Comparison of ENCODE assay signal across 10 mouse cellular contexts in genomic region chr11:54921798-54922197, GRCm38 (mm10). TPM values are rescaled to one million over a fixed set of nuclear protein-coding genes. Genes with fewer than 3 reads are reported as not detected.
A peak's percentile ranks its signal among the peaks of the same experiment; 100 is the strongest.
DNase-seq lines count a peak whose midpoint lies in the region; ATAC-seq lines count a peak whose summit lies in the region.
"Had no signal": no experiment of that assay in that cellular context is flagged by ENCODE, and none has a peak within 500 bp of the region (broad histone marks: within the 10 kb centered on the region; RNA-seq: fewer than 3 reads in every experiment).

No protein-coding gene starts in this region.

- H3K9me3 ChIP-seq in lung, embryonic 16.5 days (ENCODE audit: control insufficient read depth, low read length) = no peaks in the 10 kb centered on the region
- no peaks in the 10 kb centered on the region for H3K9me3 ChIP-seq in stomach, embryonic 14.5 days (ENCODE audit: control insufficient read depth, low read depth, low read length)
- no peaks in the 10 kb centered on the region for H3K9me3 ChIP-seq in forebrain, embryonic 11.5 days (ENCODE audit: control insufficient read depth, low read length)

- 0 out of 2 replicates have a peak overlapping the region, but pooled peaks have one; percentile 8 for H3K27ac ChIP-seq in lung, embryonic 16.5 days (ENCODE audit: low read length)
- no peak overlapping the region for H3K27ac ChIP-seq in stomach, embryonic 14.5 days (ENCODE audit: low read length)
- no peak overlapping the region for H3K27ac ChIP-seq in forebrain, embryonic 11.5 days (ENCODE audit: low read depth, low read length)

- no peak overlapping the region for H3K4me2 ChIP-seq in lung, embryonic 16.5 days (ENCODE audit: low read depth, low read length)
- no peak overlapping the region for H3K4me2 ChIP-seq in stomach, embryonic 14.5 days (replicated peaks; ENCODE audit: low read depth, low read length)
- no peak overlapping the region for H3K4me2 ChIP-seq in forebrain, embryonic 11.5 days (ENCODE audit: low read depth, low read length, severe bottlenecking)

- WGBS in lung, embryonic 16.5 days = 43% methylated on average over 7 of the region's 7 CpGs
- WGBS in stomach, embryonic 14.5 days = 39% methylated on average over 7 of the region's 7 CpGs
- WGBS in forebrain, embryonic 11.5 days = 50% methylated on average over 7 of the region's 7 CpGs

- no peaks in the 10 kb centered on the region; the same call in 1 of the 2 replicates for H3K4me1 ChIP-seq in lung, embryonic 16.5 days (replicated peaks; ENCODE audit: control insufficient read depth, insufficient read depth, low read length)
- no peaks in the 10 kb centered on the region for H3K4me1 ChIP-seq in stomach, embryonic 14.5 days (ENCODE audit: control insufficient read depth, insufficient read depth, low read length)
- H3K4me1 ChIP-seq in forebrain, embryonic 11.5 days (replicated peaks; ENCODE audit: control insufficient read depth, insufficient read depth, low read length) = no peaks in the 10 kb centered on the region

- H3K27me3 ChIP-seq in lung, embryonic 16.5 days (ENCODE audit: control insufficient read depth, insufficient read depth, low read depth, low read length) = no peaks in the 10 kb centered on the region
- H3K27me3 ChIP-seq in stomach, embryonic 14.5 days (ENCODE audit: control insufficient read depth, insufficient read depth, low read length) = no peaks in the 10 kb centered on the region
- no peaks in the 10 kb centered on the region for H3K27me3 ChIP-seq in forebrain, embryonic 11.5 days (ENCODE audit: control insufficient read depth, insufficient read depth, low read length)

- H3K36me3 ChIP-seq in lung, embryonic 16.5 days (ENCODE audit: control insufficient read depth, insufficient read depth, low read length) = peaks cover 25% of the 10 kb centered on the region
- peaks cover 50% of the 10 kb centered on the region for H3K36me3 ChIP-seq in stomach, embryonic 14.5 days (ENCODE audit: control insufficient read depth, insufficient read depth, low read length)
- H3K36me3 ChIP-seq in forebrain, embryonic 11.5 days (ENCODE audit: control insufficient read depth, insufficient read depth, low read length) = peaks cover 5% of the 10 kb centered on the region; the same call in 1 of the 2 replicates

- no peak overlapping the region for H3K4me3 ChIP-seq in lung, embryonic 16.5 days (ENCODE audit: low read length)
- H3K4me3 ChIP-seq in stomach, embryonic 14.5 days (ENCODE audit: low read depth, low read length) = no peak overlapping the region
- H3K4me3 ChIP-seq in forebrain, embryonic 11.5 days (ENCODE audit: low read depth, low read length) = no peak overlapping the region

- peak; percentile 79 for ATAC-seq in lung, embryonic 16.5 days (ENCODE audit: low read depth)
- ATAC-seq in stomach, embryonic 14.5 days (ENCODE audit: insufficient number of reproducible peaks, insufficient read depth, low FRiP score, low read depth) = 0 out of 2 replicates have a peak, but pooled peaks have one; percentile 37
- ATAC-seq in forebrain, embryonic 11.5 days (replicated peaks; ENCODE audit: low FRiP score) = no peak

- no peak overlapping the region for H3K9ac ChIP-seq in lung, embryonic 16.5 days (ENCODE audit: low read length)
- H3K9ac ChIP-seq in stomach, embryonic 14.5 days (replicated peaks; ENCODE audit: low read depth, low read length) = no peak overlapping the region
- no peak overlapping the region for H3K9ac ChIP-seq in forebrain, embryonic 11.5 days (ENCODE audit: low read length)

- DNase-seq in lung, postnatal 36 days = no peak
- DNase-seq in fibroblast of lung, adult 2 months (ENCODE audit: low read depth) = peak; percentile 79
- peak; percentile 65 for DNase-seq in heart, postnatal 4 days
- no peak for DNase-seq in forebrain, embryonic 11.5 days (ENCODE audit: low spot score)
- no peak for DNase-seq in thymus, postnatal 4 days
- DNase-seq in layer of hippocampus, adult 18-20 months (ENCODE audit: low spot score in 2 of 2) = no peak
- DNase-seq: layer of hippocampus, adult 9-11 months had no signal

RNA-seq across cellular contexts. Expression of gene Gpx3, which starts 19.5 kb away (rescaled TPM):
- polyA plus RNA-seq in lung, embryonic 16.5 days (2015; fragmentation: Nextera tagmentation; extraction: Ambion mirVana) = 181 and 202 TPM in 2 replicates
- 100 to 1,000 TPM; 153 to 177 TPM for total RNA-seq in heart, postnatal 4 days (2021)
- polyA plus RNA-seq in stomach, embryonic 14.5 days (2014; fragmentation: Nextera tagmentation; extraction: Ambion mirVana) = 197 and 202 TPM in 2 replicates
- polyA plus RNA-seq in forebrain, embryonic 11.5 days (2014; fragmentation: Nextera tagmentation; extraction: Ambion mirVana) = 52.8 and 61.6 TPM in 2 replicates
- 1 to 10 TPM; 4.7 to 5.8 TPM for total RNA-seq in layer of hippocampus, adult 18-20 months (2021)
- total RNA-seq: neutrophil, adult 5-6 weeks had no signal

RNA-seq across cellular contexts. Expression of gene Tnip1, which starts 40.9 kb away (rescaled TPM):
- 18.7 and 19.2 TPM in 2 replicates for polyA plus RNA-seq in lung, embryonic 16.5 days (2015; fragmentation: Nextera tagmentation; extraction: Ambion mirVana)
- 10 to 100 TPM; 29.5 to 33.7 TPM for total RNA-seq in heart, postnatal 4 days (2021)
- 21.0 and 21.4 TPM in 2 replicates for polyA plus RNA-seq in stomach, embryonic 14.5 days (2014; fragmentation: Nextera tagmentation; extraction: Ambion mirVana)
- 9.4 and 10.3 TPM in 2 replicates for polyA plus RNA-seq in forebrain, embryonic 11.5 days (2014; fragmentation: Nextera tagmentation; extraction: Ambion mirVana)
- 10 to 100 TPM; 35.2 to 39.0 TPM for total RNA-seq in layer of hippocampus, adult 18-20 months (2021)

RNA-seq across cellular contexts. Expression of gene Hint1, which starts 55.6 kb away (rescaled TPM):
- polyA plus RNA-seq in lung, embryonic 16.5 days (2015; fragmentation: Nextera tagmentation; extraction: Ambion mirVana) = 563 and 641 TPM in 2 replicates
- 100 to 1,000 TPM; 364 to 393 TPM for total RNA-seq in heart, postnatal 4 days (2021)
- 672 and 728 TPM in 2 replicates for polyA plus RNA-seq in stomach, embryonic 14.5 days (2014; fragmentation: Nextera tagmentation; extraction: Ambion mirVana)
- polyA plus RNA-seq in forebrain, embryonic 11.5 days (2014; fragmentation: Nextera tagmentation; extraction: Ambion mirVana) = 633 and 702 TPM in 2 replicates
- 100 to 1,000 TPM; 265 to 272 TPM for total RNA-seq in layer of hippocampus, adult 18-20 months (2021)

Comparison
In these comparisons a context has a peak if more than half of its experiments do, and no peak if none do; other contexts are left out.
1. DNase-seq: peak in fibroblast of lung, adult 2 months (single experiment) and heart, postnatal 4 days (single experiment); none in lung, postnatal 36 days (single experiment), forebrain, embryonic 11.5 days (single experiment), thymus, postnatal 4 days (single experiment) and layer of hippocampus, adult 18-20 months (0 of 2).